30 mouse cellular contexts compared by ENCODE assay signal in the genomic region with DNA sequence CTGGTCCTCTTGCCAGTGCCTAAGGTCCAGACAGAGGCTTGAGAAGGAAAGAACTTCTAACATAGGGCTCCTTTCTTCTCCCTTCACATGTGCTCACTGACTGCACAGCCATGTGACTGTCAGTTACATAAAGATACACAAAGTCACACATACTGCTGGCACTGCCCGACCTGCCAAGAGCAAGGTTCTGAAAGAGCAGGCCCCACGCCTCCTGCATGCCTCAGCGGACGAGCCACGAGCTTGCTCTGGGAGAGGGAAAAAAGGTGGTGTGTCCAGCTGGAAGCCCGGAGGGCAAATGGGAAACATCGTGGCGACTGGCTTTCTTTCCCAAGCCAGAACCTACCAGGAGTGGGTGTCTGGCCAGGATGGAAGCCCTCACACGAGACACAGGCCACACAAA. TPM values are rescaled to one million over a fixed set of nuclear protein-coding genes. Genes with fewer than 3 reads are reported as not detected.
DNase-seq lines count a peak whose midpoint lies in the region; ATAC-seq and TF ChIP-seq lines count a peak whose summit lies in the region.
"Had no signal": no experiment of that assay in that cellular context is flagged by ENCODE, and none has a peak within 500 bp of the region (broad histone marks: within the 10 kb centered on the region; RNA-seq: fewer than 3 reads in every experiment).

No protein-coding gene starts in this region.

- TF ChIP-seq CTCF in midbrain, postnatal 0 days (IDR thresholded peaks at IDR 0.05): no peak
- TF ChIP-seq CTCF in stomach, postnatal 0 days (IDR thresholded peaks at IDR 0.05; ENCODE audit: low read depth): no peak

- WGBS in kidney, embryonic 14.5 days: 72% methylated on average over 9 of the region's 9 CpGs
- 85% methylated on average over 9 of the region's 9 CpGs for WGBS in midbrain, embryonic 11.5 days
- 88% methylated on average over 9 of the region's 9 CpGs for WGBS in midbrain, postnatal 0 days
- 89% methylated on average over 9 of the region's 9 CpGs for WGBS in hindbrain, embryonic 11.5 days
- WGBS in stomach, postnatal 0 days: 64% methylated on average over 9 of the region's 9 CpGs

- no peaks in the 10 kb centered on the region for H3K4me1 ChIP-seq in kidney, embryonic 14.5 days (ENCODE audit: control insufficient read depth, insufficient read depth, low read length)
- H3K4me1 ChIP-seq in midbrain, embryonic 11.5 days (ENCODE audit: control insufficient read depth, insufficient read depth, low read length): no peaks in the 10 kb centered on the region
- H3K4me1 ChIP-seq in midbrain, postnatal 0 days (ENCODE audit: insufficient read depth, low read length): no peaks in the 10 kb centered on the region
- no peaks in the 10 kb centered on the region for H3K4me1 ChIP-seq in hindbrain, embryonic 11.5 days (replicated peaks; ENCODE audit: control insufficient read depth, insufficient read depth, low read length)
- H3K4me1 ChIP-seq in stomach, postnatal 0 days (replicated peaks; ENCODE audit: control insufficient read depth, insufficient read depth): no peaks in the 10 kb centered on the region
- H3K4me1 ChIP-seq: embryonic facial prominence, embryonic 12.5 days had no signal

- peaks cover 57% of the 10 kb centered on the region for H3K36me3 ChIP-seq in kidney, embryonic 14.5 days (ENCODE audit: control insufficient read depth, insufficient read depth, low read length)
- H3K36me3 ChIP-seq in midbrain, embryonic 11.5 days (ENCODE audit: control insufficient read depth, insufficient read depth, low read length): peaks cover 2% of the 10 kb centered on the region; the same call in 1 of the 2 replicates
- H3K36me3 ChIP-seq in midbrain, postnatal 0 days (ENCODE audit: insufficient read depth, low read length): peaks cover 41% of the 10 kb centered on the region
- H3K36me3 ChIP-seq in hindbrain, embryonic 11.5 days (ENCODE audit: control insufficient read depth, insufficient read depth, low read length): 0 out of 2 replicates have a peak, but pooled peaks cover 2% of the 10 kb centered on the region
- peaks cover 21% of the 10 kb centered on the region for H3K36me3 ChIP-seq in stomach, postnatal 0 days (ENCODE audit: control insufficient read depth, insufficient read depth, low read length)

- H3K27ac ChIP-seq in kidney, embryonic 14.5 days (ENCODE audit: low read depth, low read length): no peak overlapping the region
- H3K27ac ChIP-seq in midbrain, embryonic 11.5 days (ENCODE audit: low read depth, low read length): no peak overlapping the region
- H3K27ac ChIP-seq in midbrain, postnatal 0 days (ENCODE audit: low read depth, low read length): no peak overlapping the region
- no peak overlapping the region for H3K27ac ChIP-seq in hindbrain, embryonic 11.5 days (ENCODE audit: low read depth, low read length)
- no peak overlapping the region for H3K27ac ChIP-seq in stomach, postnatal 0 days (replicated peaks)
- H3K27ac ChIP-seq: embryonic facial prominence, embryonic 12.5 days; forebrain, embryonic 10.5 days; forebrain, embryonic 15.5 days; heart, embryonic 10.5 days; hindbrain, embryonic 13.5 days; layer of hippocampus, adult 2 months; left cerebral cortex, adult 2 months; limb, embryonic 15.5 days; liver, embryonic 13.5 days; macrophage; midbrain, embryonic 15.5 days; stomach, embryonic 15.5 days had no signal

- H3K4me2 ChIP-seq in kidney, embryonic 14.5 days (replicated peaks; ENCODE audit: low read depth, low read length): no peak overlapping the region
- no peak overlapping the region for H3K4me2 ChIP-seq in midbrain, embryonic 11.5 days
- no peak overlapping the region for H3K4me2 ChIP-seq in midbrain, postnatal 0 days (ENCODE audit: low read depth, low read length, poor library complexity, severe bottlenecking)
- H3K4me2 ChIP-seq in hindbrain, embryonic 11.5 days (replicated peaks; ENCODE audit: low read depth, low read length): no peak overlapping the region
- H3K4me2 ChIP-seq in stomach, postnatal 0 days (replicated peaks; ENCODE audit: low read depth): no peak overlapping the region
- H3K4me2 ChIP-seq: embryonic facial prominence, embryonic 12.5 days; forebrain, embryonic 15.5 days; hindbrain, embryonic 13.5 days; limb, embryonic 15.5 days; liver, embryonic 13.5 days; midbrain, embryonic 15.5 days; stomach, embryonic 15.5 days had no signal

- H3K9ac ChIP-seq in kidney, embryonic 14.5 days (ENCODE audit: low read depth, low read length): no peak overlapping the region; the same call in 1 of the 2 replicates
- H3K9ac ChIP-seq in midbrain, embryonic 11.5 days (ENCODE audit: low read length): no peak overlapping the region
- no peak overlapping the region for H3K9ac ChIP-seq in midbrain, postnatal 0 days (replicated peaks; ENCODE audit: low read length, poor library complexity, severe bottlenecking)
- no peak overlapping the region for H3K9ac ChIP-seq in hindbrain, embryonic 11.5 days (ENCODE audit: low read depth, low read length)
- no peak overlapping the region for H3K9ac ChIP-seq in stomach, postnatal 0 days (ENCODE audit: low read length)
- H3K9ac ChIP-seq: embryonic facial prominence, embryonic 12.5 days; forebrain, embryonic 15.5 days; hindbrain, embryonic 13.5 days; limb, embryonic 15.5 days; liver, embryonic 13.5 days; midbrain, embryonic 15.5 days; stomach, embryonic 15.5 days had no signal

- no peak overlapping the region for H3K4me3 ChIP-seq in kidney, embryonic 14.5 days (ENCODE audit: low read length)
- H3K4me3 ChIP-seq in midbrain, embryonic 11.5 days (ENCODE audit: low read depth, low read length): no peak overlapping the region
- H3K4me3 ChIP-seq in midbrain, postnatal 0 days (ENCODE audit: low read depth, low read length): no peak overlapping the region
- H3K4me3 ChIP-seq in hindbrain, embryonic 11.5 days (ENCODE audit: low read depth, low read length): no peak overlapping the region
- H3K4me3 ChIP-seq in stomach, postnatal 0 days (ENCODE audit: low read depth, low read length): no peak overlapping the region
- H3K4me3 ChIP-seq: embryonic facial prominence, embryonic 12.5 days; forebrain, embryonic 10.5 days; forebrain, embryonic 15.5 days; heart, embryonic 10.5 days; hindbrain, embryonic 13.5 days; layer of hippocampus, adult 2 months; left cerebral cortex, adult 2 months; limb, embryonic 15.5 days; liver, embryonic 13.5 days; midbrain, embryonic 15.5 days; stomach, embryonic 15.5 days had no signal

- H3K27me3 ChIP-seq in kidney, embryonic 14.5 days (ENCODE audit: control insufficient read depth, insufficient read depth, low read length): no peaks in the 10 kb centered on the region
- no peaks in the 10 kb centered on the region for H3K27me3 ChIP-seq in midbrain, embryonic 11.5 days (ENCODE audit: control insufficient read depth, insufficient read depth, low read length)
- no peaks in the 10 kb centered on the region for H3K27me3 ChIP-seq in midbrain, postnatal 0 days (ENCODE audit: insufficient read depth, low read length)
- H3K27me3 ChIP-seq in hindbrain, embryonic 11.5 days (ENCODE audit: control insufficient read depth, insufficient read depth, low read length): no peaks in the 10 kb centered on the region
- H3K27me3 ChIP-seq in stomach, postnatal 0 days (ENCODE audit: control insufficient read depth, insufficient read depth, low read length): no peaks in the 10 kb centered on the region
- H3K27me3 ChIP-seq: embryonic facial prominence, embryonic 12.5 days; forebrain, embryonic 15.5 days; hindbrain, embryonic 13.5 days; limb, embryonic 15.5 days; liver, embryonic 13.5 days; midbrain, embryonic 15.5 days; stomach, embryonic 15.5 days had no signal

- no peak for TF ChIP-seq EP300 in stomach, postnatal 0 days (optimal IDR thresholded peaks at IDR 0.05)

- no peak for ATAC-seq in kidney, embryonic 14.5 days (ENCODE audit: low FRiP score, low TSS enrichment)
- no peak for ATAC-seq in midbrain, embryonic 11.5 days (ENCODE audit: low FRiP score)
- ATAC-seq in midbrain, postnatal 0 days (ENCODE audit: low FRiP score): no peak
- no peak for ATAC-seq in hindbrain, embryonic 11.5 days (ENCODE audit: low FRiP score)
- ATAC-seq in stomach, postnatal 0 days (ENCODE audit: low FRiP score, low TSS enrichment): no peak
- ATAC-seq: CD4-positive, CD25-positive, alpha-beta regulatory T cell, adult 4 months; forebrain, embryonic 15.5 days; intestine, postnatal 0 days; midbrain, embryonic 15.5 days had no signal

- H3K9me3 ChIP-seq in kidney, embryonic 14.5 days (ENCODE audit: control insufficient read depth, low read length): no peaks in the 10 kb centered on the region
- no peaks in the 10 kb centered on the region for H3K9me3 ChIP-seq in midbrain, embryonic 11.5 days (ENCODE audit: control insufficient read depth, low read length)
- H3K9me3 ChIP-seq in midbrain, postnatal 0 days (ENCODE audit: low read length): no peaks in the 10 kb centered on the region
- H3K9me3 ChIP-seq in hindbrain, embryonic 11.5 days (ENCODE audit: control insufficient read depth, low read length): no peaks in the 10 kb centered on the region
- no peaks in the 10 kb centered on the region for H3K9me3 ChIP-seq in stomach, postnatal 0 days (ENCODE audit: control insufficient read depth, low read length)
- H3K9me3 ChIP-seq: embryonic facial prominence, embryonic 12.5 days; forebrain, embryonic 10.5 days; forebrain, embryonic 15.5 days; heart, embryonic 10.5 days; hindbrain, embryonic 13.5 days; limb, embryonic 15.5 days; liver, embryonic 13.5 days; midbrain, embryonic 15.5 days; stomach, embryonic 15.5 days had no signal

- peak; percentile 83 for DNase-seq in kidney, adult 11 months
- DNase-seq in midbrain, embryonic 11.5 days (ENCODE audit: low spot score, missing footprints): peak; percentile 33
- no peak for DNase-seq in midbrain, postnatal 0 days (ENCODE audit: low spot score)
- peak; percentile 54 for DNase-seq in kidney, postnatal 14 days
- DNase-seq in hindbrain, embryonic 11.5 days (ENCODE audit: low spot score): no peak
- DNase-seq in stomach, postnatal 0 days (ENCODE audit: low spot score): no peak
- DNase-seq: adrenal gland, postnatal 14 days; cerebellum, adult 11-12 months; cerebellum, adult 9-11 months; embryo, embryonic 11 days; heart, postnatal 36 days; liver, embryonic 13.5 days; lung, adult 2 months; lung, postnatal 10 days; right cerebral cortex, postnatal 25 days; thymus, postnatal 25 days had no signal

RNA-seq across cellular contexts. Expression of a gene that starts 9.1 kb away (rescaled TPM):
- 97.3 and 115 TPM in 2 replicates for polyA plus RNA-seq in kidney, embryonic 14.5 days (2014; fragmentation: Nextera tagmentation; extraction: Ambion mirVana)
- polyA plus RNA-seq in midbrain, embryonic 11.5 days (2014; fragmentation: Nextera tagmentation; extraction: Ambion mirVana): 58.4 and 61.3 TPM in 2 replicates
- 32.9 and 64.8 TPM in 2 replicates for total RNA-seq in midbrain, postnatal 0 days (2014; rRNA removed)
- polyA plus RNA-seq in midbrain, postnatal 0 days (2015; fragmentation: Nextera tagmentation; extraction: Ambion mirVana): 56.8 and 57.0 TPM in 2 replicates
- 62.8 and 67.5 TPM in 2 replicates for polyA plus RNA-seq in hindbrain, embryonic 11.5 days (2014; fragmentation: Nextera tagmentation; extraction: Ambion mirVana)
- 84.8 and 84.9 TPM in 2 replicates for polyA plus RNA-seq in stomach, postnatal 0 days (2015; fragmentation: Nextera tagmentation; extraction: Ambion mirVana)

RNA-seq across cellular contexts. Expression of a gene that starts 9.3 kb away (rescaled TPM):
- polyA plus RNA-seq in kidney, embryonic 14.5 days (2014; fragmentation: Nextera tagmentation; extraction: Ambion mirVana): 12.2 and 15.6 TPM in 2 replicates
- polyA plus RNA-seq in midbrain, embryonic 11.5 days (2014; fragmentation: Nextera tagmentation; extraction: Ambion mirVana): 12.3 and 14.2 TPM in 2 replicates
- total RNA-seq in midbrain, postnatal 0 days (2014; rRNA removed): 28.6 and 32.1 TPM in 2 replicates
- 14.9 and 17.6 TPM in 2 replicates for polyA plus RNA-seq in midbrain, postnatal 0 days (2015; fragmentation: Nextera tagmentation; extraction: Ambion mirVana)
- 16.9 and 17.6 TPM in 2 replicates for polyA plus RNA-seq in hindbrain, embryonic 11.5 days (2014; fragmentation: Nextera tagmentation; extraction: Ambion mirVana)
- 8.3 and 11.5 TPM in 2 replicates for polyA plus RNA-seq in stomach, postnatal 0 days (2015; fragmentation: Nextera tagmentation; extraction: Ambion mirVana)

RNA-seq across cellular contexts. Expression of a gene that starts 21.2 kb away (rescaled TPM):
- polyA plus RNA-seq in kidney, embryonic 14.5 days (2014; fragmentation: Nextera tagmentation; extraction: Ambion mirVana): 19.9 and 28.1 TPM in 2 replicates
- polyA plus RNA-seq in midbrain, embryonic 11.5 days (2014; fragmentation: Nextera tagmentation; extraction: Ambion mirVana): 24.9 and 28.9 TPM in 2 replicates
- 17.7 and 19.0 TPM in 2 replicates for total RNA-seq in midbrain, postnatal 0 days (2014; rRNA removed)
- polyA plus RNA-seq in midbrain, postnatal 0 days (2015; fragmentation: Nextera tagmentation; extraction: Ambion mirVana): 25.4 and 27.7 TPM in 2 replicates
- 24.2 and 24.6 TPM in 2 replicates for polyA plus RNA-seq in hindbrain, embryonic 11.5 days (2014; fragmentation: Nextera tagmentation; extraction: Ambion mirVana)
- polyA plus RNA-seq in stomach, postnatal 0 days (2015; fragmentation: Nextera tagmentation; extraction: Ambion mirVana): 5.8 and 6.3 TPM in 2 replicates

RNA-seq across cellular contexts. Expression of a gene that starts 43.4 kb away (rescaled TPM):
- 81.2 and 89.0 TPM in 2 replicates for polyA plus RNA-seq in kidney, embryonic 14.5 days (2014; fragmentation: Nextera tagmentation; extraction: Ambion mirVana)
- polyA plus RNA-seq in midbrain, embryonic 11.5 days (2014; fragmentation: Nextera tagmentation; extraction: Ambion mirVana): 46.3 and 53.3 TPM in 2 replicates
- total RNA-seq in midbrain, postnatal 0 days (2014; rRNA removed): 171 and 175 TPM in 2 replicates
- 108 and 111 TPM in 2 replicates for polyA plus RNA-seq in midbrain, postnatal 0 days (2015; fragmentation: Nextera tagmentation; extraction: Ambion mirVana)
- 58.6 and 64.7 TPM in 2 replicates for polyA plus RNA-seq in hindbrain, embryonic 11.5 days (2014; fragmentation: Nextera tagmentation; extraction: Ambion mirVana)
- 40.5 and 42.3 TPM in 2 replicates for polyA plus RNA-seq in stomach, postnatal 0 days (2015; fragmentation: Nextera tagmentation; extraction: Ambion mirVana)

Comparison
In these comparisons a context has a peak if more than half of its experiments do, and no peak if none do; other contexts are left out.
1. DNase-seq: peak in kidney, adult 11 months (single experiment), midbrain, embryonic 11.5 days (single experiment) and kidney, postnatal 14 days (single experiment); none in midbrain, postnatal 0 days (single experiment), hindbrain, embryonic 11.5 days (single experiment) and stomach, postnatal 0 days (single experiment).